Mouse (Mus musculus) stomach, embryonic 16.5 days (tissue): ENCODE results near the gene Gpr149. TPM values are rescaled to one million over a fixed set of nuclear protein-coding genes. Genes with fewer than 3 reads are reported as not detected.

Experiments used
- polyA plus RNA-seq: library from polyadenylated mRNA; unstranded; fragments of >200 nt; fragmentation: Nextera tagmentation; extraction: Ambion mirVana; gene quantifications from 2 replicates; pipeline ENCODE4 v1.2.1, GENCODE M21; 2015

Gpr149 gene
- polyA plus RNA-seq, 1 experiment from 2014 or later, result not detected

Other genes with a start within 250 kb of the Gpr149 start
- 10.3 and 11.3 TPM in 2 replicates for gene Dhx36, start 98.1 kb downstream of the Gpr149 start, polyA plus RNA-seq